Mouse (Mus musculus) left cerebral cortex, postnatal 25 days (tissue): ENCODE data around the gene Taf11. TPM values are rescaled to one million over a fixed set of nuclear protein-coding genes. Genes with fewer than 3 reads are reported as not detected.

Experiments
- DNase-seq, 2 experiments: peaks; one replicate each; pipeline ENCODE4 v3.0.0; 2022; ENCODE audit warnings: low spot score in 2 of 2, mixed read lengths in 1 of 2
- intact Hi-C: fragments of 180-260 bp; cut with DNase I; formaldehyde crosslinking; loops from one replicate; pipeline ENCODE4 v1.15.1; 2025
- total RNA-seq, 2 experiments: library from RNA; stranded (reverse); gene quantifications; 2 replicates each; pipeline ENCODE4 v1.2.3; 2021

The Taf11 gene
- total RNA-seq, 2 experiments from 2014 or later = 46.9 to 48.3 TPM

- DNase-seq = no peak
- intact Hi-C loops = no loop called here
Observed at GRCm38 (mm10) chr17:27857649-27858475, 51.8 kb downstream of the Taf11 start.

DNA sequence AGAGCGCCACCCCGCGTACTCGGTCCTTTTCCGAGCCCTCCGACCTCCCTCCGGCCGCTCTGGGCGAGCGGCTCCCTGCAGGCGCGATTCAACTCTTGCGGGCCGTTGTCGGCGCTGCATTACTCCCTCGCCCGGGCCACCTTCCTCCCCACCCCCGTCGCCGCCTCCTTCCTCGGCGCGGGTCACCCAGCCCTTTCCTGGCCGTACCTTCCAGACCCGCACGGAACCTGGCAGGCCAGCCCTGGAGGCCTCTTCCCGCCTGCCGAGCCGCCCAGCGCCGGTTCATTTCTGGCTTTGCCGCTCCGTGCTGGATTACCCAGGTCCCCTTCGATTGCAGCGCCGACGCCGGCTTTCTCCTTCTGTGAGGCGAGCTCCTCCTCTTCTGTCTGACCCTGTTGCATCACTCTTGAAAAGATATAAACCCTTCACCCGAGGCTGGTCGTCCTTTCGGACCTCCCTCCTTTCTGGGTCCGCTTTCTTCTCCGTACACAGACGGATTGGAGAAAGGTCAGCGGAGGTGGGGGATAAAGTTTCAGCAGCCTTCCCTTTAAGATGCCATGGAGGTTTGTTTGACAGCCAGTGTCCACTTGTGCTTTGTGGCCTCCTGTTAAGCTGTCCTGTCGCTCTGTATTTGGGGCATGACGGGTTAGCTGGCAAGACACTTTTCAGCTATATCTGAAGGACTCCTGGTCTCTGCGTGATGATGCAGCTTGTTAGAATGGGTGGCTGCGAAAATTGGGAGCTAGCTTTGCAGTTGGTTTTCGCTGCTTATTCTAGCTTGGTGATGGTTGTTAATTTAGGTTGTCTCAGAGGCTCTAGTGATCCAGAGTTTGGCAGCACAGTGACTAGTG lies 52.6 kb downstream of the Taf11 start:
- intact Hi-C loops = no loop called here
- DNase-seq = peak; percentile 19 to 40

GRCm38 (mm10) chr17:27856265-27856797 lies 53.3 kb downstream of the Taf11 start, which contains the start of gene Uhrf1bp1:
Gene Uhrf1bp1 (plus strand): TSS chr17:27856441.
- peak; percentile 78 to 81 for DNase-seq
- intact Hi-C loops = no loop called here

Other genes starting within 250 kb of the Taf11 start
- gene Spdef, start 180.9 kb downstream of the Taf11 start, total RNA-seq = under 1 TPM in 1 of 2 experiments, not detected in 1; 0.21 TPM
- gene D17Wsu92e, start 89.2 kb downstream of the Taf11 start, total RNA-seq = 100 to 1,000 TPM; 196 to 198 TPM
- gene Snrpc, start 71.7 kb downstream of the Taf11 start, total RNA-seq = 10 to 100 TPM; 50.7 to 54.5 TPM
- 10 to 100 TPM; 17.8 to 22.9 TPM for gene Uhrf1bp1, start 53.4 kb downstream of the Taf11 start, total RNA-seq
- 10 to 100 TPM; 32.3 to 35.8 TPM for gene Anks1, start 538 bp downstream of the Taf11 start, total RNA-seq
- gene Tcp11, start 170.8 kb upstream of the Taf11 start, total RNA-seq = under 1 TPM; 0.80 to 0.99 TPM
- gene Scube3, start 232.3 kb upstream of the Taf11 start, total RNA-seq = 1 to 10 TPM; 1.1 to 5.5 TPM